Mouse (Mus musculus): ENCODE results near the gene Tgm2. TPM values are rescaled to one million over a fixed set of nuclear protein-coding genes. Genes with fewer than 3 reads are reported as not detected.

Tgm2 gene
- total RNA-seq, 2 experiments from 2014 or later, result 11.2 to 11.5 TPM

- intact Hi-C loops (cut with DNase I), result no loop called here
- no peak for DNase-seq (ENCODE audit: low spot score in 2 of 2)
Measured at GRCm38 (mm10) chr2:158168741-158169211, 22.5 kb upstream of the Tgm2 start.

GRCm38 (mm10) chr2:158167496-158168205 is 21.4 kb upstream of the Tgm2 start:
- DNase-seq (ENCODE audit: low spot score in 2 of 2), result no peak

GRCm38 (mm10) chr2:158166628-158167027 is 20.4 kb upstream of the Tgm2 start:
- DNase-seq (ENCODE audit: low spot score in 2 of 2), result no peak
- intact Hi-C loops (cut with DNase I), result no loop called here

More at GRCm38 (mm10) chr2:158167496-158168205, 21.4 kb upstream of the Tgm2 start:
- intact Hi-C loops (cut with DNase I), result no loop called here

DNA sequence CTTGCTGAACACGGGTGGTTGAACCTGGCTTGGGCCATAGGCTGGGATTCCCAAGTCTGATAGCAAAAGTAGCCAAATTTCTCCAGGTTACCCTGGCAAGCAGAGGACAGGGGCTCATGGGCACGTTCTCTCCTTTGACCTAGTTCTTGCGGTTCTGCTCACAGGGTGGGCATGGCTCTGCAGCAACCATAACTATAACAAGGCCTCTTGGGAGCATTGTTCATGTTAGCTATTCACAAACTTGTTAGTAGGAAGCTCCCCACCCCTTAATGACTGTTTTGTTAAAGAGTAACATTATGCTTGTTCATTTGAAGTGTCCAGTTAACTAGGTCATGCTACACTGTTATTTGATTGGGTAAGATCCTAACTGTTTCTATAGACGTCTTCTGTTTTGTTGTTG is 19.5 kb upstream of the Tgm2 start:
- intact Hi-C loops (cut with DNase I), result no loop called here

DNA sequence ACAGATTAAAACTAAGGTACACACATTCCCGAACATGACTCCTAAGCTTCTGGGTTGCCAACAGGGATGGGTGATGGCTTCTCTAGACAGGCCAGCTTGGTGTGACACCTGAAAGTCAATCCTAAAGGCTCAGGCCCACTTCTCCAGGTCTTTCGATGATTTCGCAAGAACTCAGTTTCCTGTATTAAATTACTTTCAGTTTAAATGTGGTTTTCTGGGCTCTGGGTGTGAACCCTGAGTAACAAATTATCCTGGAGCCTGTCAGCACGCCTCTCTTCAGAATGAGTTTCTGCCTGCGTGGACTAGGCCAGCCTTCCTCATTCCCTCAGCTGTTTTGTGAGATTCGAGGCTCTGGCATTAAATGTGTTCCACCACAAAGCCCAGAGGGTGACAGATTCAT is 16.8 kb upstream of the Tgm2 start:
- no peak for DNase-seq (ENCODE audit: low spot score in 2 of 2)
- intact Hi-C loops (cut with DNase I), result no loop called here

More for the DNA sequence above, 19.5 kb upstream of the Tgm2 start:
- DNase-seq (ENCODE audit: low spot score in 2 of 2), result no peak

- intact Hi-C loops (cut with DNase I), result no loop called here
- DNase-seq (ENCODE audit: low spot score in 2 of 2), result no peak
Measured at GRCm38 (mm10) chr2:158161761-158162160, 15.5 kb upstream of the Tgm2 start.

- DNase-seq (ENCODE audit: low spot score in 2 of 2), result no peak
- intact Hi-C loops (cut with DNase I), result no loop called here
Measured at GRCm38 (mm10) chr2:158159376-158160235, 13.4 kb upstream of the Tgm2 start.

DNA sequence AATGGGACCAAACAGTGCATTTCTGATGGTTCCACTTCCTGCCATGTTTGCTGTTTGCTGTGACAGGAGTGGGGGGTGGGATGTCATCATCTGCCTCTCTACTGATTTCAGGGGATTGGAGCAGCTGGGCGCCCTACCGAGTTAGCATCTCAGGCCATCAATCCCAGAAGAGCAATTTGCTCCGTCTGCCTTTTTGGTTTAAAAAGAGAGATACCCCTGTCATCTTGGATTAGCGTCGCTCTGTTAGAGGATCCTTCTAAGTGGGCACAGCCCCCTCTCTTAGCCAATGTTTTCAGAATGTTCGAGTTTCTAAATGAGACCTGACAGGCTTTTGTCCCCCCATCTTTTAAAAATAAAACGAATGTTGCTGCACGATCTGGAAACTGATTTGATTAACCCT is 11.4 kb upstream of the Tgm2 start:
- no peak for DNase-seq (ENCODE audit: low spot score in 2 of 2)
- intact Hi-C loops (cut with DNase I), result no loop called here

- intact Hi-C loops (cut with DNase I), result no loop called here
- DNase-seq (ENCODE audit: low spot score in 2 of 2), result no peak
Measured at GRCm38 (mm10) chr2:158156487-158156886, 10.3 kb upstream of the Tgm2 start.

- intact Hi-C loops (cut with DNase I), result no loop called here
- DNase-seq (ENCODE audit: low spot score in 2 of 2), result no peak
Measured at GRCm38 (mm10) chr2:158155615-158156014, 9.4 kb upstream of the Tgm2 start.

GRCm38 (mm10) chr2:158155101-158155500 is 8.9 kb upstream of the Tgm2 start:
- no peak for DNase-seq (ENCODE audit: low spot score in 2 of 2)
- intact Hi-C loops (cut with DNase I), result no loop called here

DNA sequence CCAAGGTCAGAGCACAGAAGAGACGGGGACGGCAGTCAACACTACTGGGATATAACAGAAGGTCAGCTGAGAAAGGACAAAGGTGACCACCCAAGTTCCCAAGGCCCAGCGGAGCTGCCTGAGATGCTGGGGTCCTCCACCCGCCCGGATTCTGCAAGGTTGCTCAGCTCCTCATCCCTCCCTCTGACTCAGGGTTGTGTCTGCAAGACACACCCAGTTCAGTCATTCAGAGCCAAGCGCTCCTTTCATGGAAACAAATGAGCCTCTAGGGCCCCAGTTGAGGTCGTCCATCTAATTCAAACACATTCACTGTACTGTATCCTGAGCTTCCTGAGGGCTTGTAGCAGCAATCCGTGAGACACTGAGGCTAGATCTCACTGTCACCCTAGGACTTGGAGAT is 8.4 kb upstream of the Tgm2 start:
- intact Hi-C loops (cut with DNase I), result no loop called here
- DNase-seq (ENCODE audit: low spot score in 2 of 2), result no peak

DNA sequence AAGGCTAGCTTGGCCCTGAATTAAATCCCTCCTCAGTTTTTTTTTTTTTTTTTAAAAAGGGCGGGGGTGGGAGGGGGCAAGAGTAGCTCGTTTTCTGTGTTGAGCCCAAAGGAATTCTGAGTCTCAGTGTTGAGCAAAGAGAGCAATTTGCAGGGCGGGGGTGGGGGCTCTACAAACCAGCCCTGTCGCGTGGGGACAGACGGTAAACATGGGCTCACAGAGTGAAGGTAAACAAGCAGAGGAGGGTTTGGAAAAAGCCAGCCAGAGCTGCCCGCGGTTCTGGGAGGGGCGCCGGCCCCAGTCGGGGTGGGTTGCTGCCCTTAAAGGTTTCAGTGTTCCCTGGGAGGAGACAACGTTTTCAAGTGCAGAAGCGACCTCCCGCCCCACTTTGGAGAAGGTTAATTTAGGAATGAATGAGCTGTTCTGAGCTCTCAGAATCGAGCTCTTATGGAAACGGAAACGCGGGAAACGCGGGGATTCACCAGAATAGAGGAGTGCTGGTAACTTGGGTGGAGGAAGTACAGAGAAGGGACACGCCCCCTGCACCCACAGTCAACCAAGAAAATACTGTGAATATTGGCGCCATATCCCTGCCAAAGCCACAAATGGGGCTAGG is 7.6 kb upstream of the Tgm2 start:
- intact Hi-C loops (cut with DNase I), result no loop called here
- DNase-seq (ENCODE audit: low spot score in 2 of 2), result no peak

- intact Hi-C loops (cut with DNase I), result no loop called here
- DNase-seq (ENCODE audit: low spot score in 2 of 2), result no peak
Measured at GRCm38 (mm10) chr2:158152685-158153309, 6.6 kb upstream of the Tgm2 start.

GRCm38 (mm10) chr2:158151077-158151476 is 4.8 kb upstream of the Tgm2 start:
- intact Hi-C loops (cut with DNase I), result no loop called here
- no peak for DNase-seq (ENCODE audit: low spot score in 2 of 2)

DNA sequence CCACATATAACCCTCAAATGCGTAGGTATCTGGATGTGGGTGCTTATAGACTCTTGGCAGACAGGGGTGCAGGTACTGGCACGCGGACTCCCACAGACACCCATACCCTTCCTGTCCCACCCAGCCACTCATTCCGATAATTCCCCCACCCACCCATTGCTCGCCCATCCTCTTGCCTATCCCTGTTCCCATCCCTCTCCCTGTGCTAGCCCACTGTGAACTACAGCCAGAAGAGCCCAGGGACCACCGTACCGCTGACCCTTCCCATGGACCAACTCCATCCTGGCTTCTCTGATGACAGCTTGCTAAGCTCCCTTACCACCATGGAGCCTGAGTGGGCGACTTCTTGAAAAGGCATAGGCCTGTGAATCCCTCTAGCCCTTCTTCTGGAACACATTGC is 735 bp upstream of the Tgm2 start:
- intact Hi-C loops (cut with DNase I), result loop anchor here (5.0 kb wide), 1 partner anchor 40 kb away; no protein-coding TSS in a partner anchor
- DNase-seq (ENCODE audit: low spot score in 2 of 2), result no peak

- no peak for DNase-seq (ENCODE audit: low spot score in 2 of 2)
- intact Hi-C loops (cut with DNase I), result loop anchor here (5.0 kb wide), 1 partner anchor 38 kb away; no protein-coding TSS in a partner anchor
Measured at GRCm38 (mm10) chr2:158145528-158146065, 639 bp downstream of the Tgm2 start.

GRCm38 (mm10) chr2:158144750-158145527 is 1.3 kb downstream of the Tgm2 start:
- intact Hi-C loops (cut with DNase I), result loop anchor here (5.0 kb wide), 1 partner anchor 38 kb away; no protein-coding TSS in a partner anchor
- DNase-seq (ENCODE audit: low spot score in 2 of 2), result no peak

DNA sequence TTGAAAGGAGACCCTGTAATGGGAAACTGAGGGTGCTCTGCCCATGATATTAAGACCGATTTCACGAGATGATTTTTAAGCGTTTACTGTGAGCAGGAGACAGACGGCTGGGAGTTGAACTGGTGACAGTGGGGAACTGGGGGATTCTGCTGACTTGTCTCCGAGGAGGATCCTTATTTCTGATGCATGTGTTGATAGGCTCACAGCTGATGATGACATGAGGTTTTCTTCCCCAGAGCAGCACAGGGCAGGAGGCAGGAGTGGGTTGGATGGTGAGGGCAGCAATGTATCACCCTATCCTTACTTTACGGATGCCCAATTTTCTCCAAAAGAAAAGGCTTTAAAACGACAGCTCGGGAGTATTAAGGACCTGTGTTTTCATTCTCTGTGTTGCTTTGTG is 2.0 kb downstream of the Tgm2 start:
- intact Hi-C loops (cut with DNase I), result no loop called here
- no peak for DNase-seq (ENCODE audit: low spot score in 2 of 2)

All from left cerebral cortex, postnatal 36 days (tissue).